Mouse (Mus musculus) urinary bladder, postnatal 25 days (tissue): ENCODE results near the gene Slc4a8.
"Not testable (repeated sequence)": the region's sequence is repeated elsewhere in the genome, so short reads cannot be mapped to it uniquely, and the experiment has no call there.

Source experiments
- DNase-seq: peaks from one replicate; pipeline ENCODE4 v3.0.0; 2022; ENCODE audit warnings: low spot score

Gene Slc4a8

DNA sequence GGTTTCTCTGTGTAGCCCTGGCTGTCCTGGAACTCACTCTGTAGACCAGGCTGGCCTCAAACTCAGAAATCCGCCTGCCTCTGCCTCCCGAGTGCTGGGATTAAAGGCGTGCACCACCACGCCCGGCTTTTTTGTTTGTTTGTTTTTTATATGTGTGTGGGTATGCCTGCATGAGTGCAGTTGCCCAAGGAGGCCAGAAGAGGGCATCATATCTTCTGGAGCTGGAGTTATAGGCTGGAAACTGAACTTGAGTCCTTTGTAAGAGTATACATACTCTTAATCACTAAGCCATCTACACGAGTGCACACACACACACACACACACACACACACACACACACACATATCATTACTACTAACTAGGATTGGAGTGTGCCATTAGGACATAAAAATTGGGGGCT lies 12.3 kb downstream of the Slc4a8 start:
- not testable (repeated sequence) for DNase-seq

DNA sequence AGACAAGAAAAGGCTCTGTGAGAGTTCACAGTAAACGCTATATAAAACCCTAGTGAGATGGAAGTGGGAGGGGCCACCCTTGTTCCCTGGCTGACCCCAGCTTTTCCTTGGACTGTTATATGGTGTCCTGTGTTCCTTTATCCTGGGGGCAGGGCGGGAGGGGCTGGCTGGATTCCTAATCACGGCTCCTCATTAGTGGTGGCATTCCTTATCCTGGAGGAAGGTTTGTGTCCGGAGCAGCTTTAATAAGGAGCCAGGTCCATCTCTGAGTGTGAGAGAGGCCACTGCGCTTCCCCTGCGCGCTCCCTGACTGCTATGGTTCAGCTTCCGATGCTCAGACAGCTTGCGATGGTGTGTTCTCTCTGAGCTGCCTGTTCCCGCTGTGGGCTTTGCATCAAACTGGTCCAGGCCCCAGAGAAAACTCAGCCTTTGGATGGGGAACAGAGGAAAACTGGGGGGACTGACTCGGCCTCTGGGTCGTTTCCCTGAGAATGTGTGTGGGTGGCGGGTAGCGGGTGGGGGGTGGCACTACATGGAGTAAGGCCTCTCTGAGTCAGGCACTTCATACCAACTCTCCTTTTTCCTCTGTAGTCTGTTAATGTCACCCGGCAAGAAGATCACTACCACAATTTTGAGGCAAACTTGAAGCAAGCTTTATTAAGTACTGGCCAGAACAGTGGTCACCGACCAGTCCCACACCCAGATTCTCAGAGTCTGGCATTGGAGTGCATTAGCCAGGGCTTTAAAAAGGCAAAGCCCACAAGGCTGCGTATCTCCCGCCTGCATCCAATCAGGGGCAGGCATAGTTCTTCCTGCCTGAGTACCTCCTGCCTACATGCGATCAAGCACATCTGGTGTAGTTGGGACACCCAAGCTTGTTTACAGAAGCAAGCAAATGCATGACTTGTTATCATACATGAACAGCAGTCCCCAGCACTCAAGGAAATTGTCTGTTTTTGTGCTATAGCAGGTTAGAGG lies 13.9 kb downstream of the Slc4a8 start:
- no peak for DNase-seq

DNA sequence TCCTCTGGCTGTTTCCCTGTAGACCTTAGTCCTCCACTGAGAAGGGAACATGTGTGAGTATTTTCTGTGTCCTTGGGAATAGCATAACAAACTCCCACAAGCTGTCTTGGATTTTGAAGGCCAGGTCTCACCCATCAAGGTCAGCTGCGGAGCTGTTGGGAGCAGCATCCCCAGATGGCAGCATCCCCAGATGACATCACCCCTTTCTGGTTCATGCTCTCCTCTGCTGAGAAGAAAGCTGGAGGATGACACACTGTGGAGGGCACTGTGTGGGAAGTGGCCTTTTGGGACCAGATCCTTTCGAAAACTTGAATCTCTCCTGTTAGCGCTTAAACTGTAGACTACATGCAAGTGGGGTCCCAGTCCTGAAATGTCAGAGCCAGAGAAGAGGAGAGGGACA lies 14.9 kb downstream of the Slc4a8 start:
- DNase-seq: no peak

DNA sequence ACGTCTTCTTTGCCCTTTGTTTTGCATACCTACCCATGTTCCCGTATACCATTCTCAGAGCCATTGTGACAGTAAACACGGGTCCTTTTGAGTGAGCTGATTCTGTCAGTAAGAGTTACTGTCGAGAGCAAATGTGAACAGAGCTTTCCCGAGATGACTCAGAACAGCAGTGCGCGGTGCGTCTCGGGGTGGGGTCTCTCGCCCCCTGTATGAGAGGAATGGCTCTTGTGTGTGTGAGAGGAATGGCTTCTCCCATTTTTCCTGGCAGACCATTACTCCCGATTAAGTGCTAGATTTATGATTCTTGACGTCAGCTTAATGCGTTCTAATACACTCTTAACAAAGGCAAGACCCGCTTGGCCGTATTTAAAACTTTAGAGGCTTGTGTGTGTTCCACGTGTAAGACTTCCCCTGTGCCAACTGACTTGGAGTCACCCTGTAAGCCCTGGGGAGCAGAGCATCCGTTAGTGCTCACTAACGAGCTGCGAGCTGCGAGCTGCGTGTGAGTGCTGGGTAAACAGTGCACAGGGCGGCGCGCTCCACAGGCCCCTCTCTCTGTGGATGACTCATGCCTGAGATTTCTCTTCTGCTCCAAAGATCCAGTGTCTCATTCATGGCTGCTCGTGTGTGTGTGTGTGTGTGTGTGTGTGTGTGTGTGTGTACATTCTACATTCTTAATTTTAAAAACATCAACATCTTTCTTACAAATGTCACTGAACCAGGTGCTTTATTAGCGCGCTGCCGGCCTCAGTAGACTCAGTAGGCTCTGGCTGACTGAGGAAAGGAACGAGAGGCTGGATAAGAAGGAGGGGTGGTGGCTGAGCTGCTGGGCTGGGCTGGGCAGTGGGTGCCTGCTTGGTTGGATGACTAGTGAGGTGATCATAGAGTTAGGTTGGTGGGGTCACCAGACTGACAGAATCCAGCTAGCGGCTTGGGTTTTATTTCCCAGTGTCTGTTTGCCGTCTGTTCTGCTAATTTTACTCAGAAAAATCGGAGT lies 15.8 kb downstream of the Slc4a8 start:
- peak; percentile 45 for DNase-seq

DNA sequence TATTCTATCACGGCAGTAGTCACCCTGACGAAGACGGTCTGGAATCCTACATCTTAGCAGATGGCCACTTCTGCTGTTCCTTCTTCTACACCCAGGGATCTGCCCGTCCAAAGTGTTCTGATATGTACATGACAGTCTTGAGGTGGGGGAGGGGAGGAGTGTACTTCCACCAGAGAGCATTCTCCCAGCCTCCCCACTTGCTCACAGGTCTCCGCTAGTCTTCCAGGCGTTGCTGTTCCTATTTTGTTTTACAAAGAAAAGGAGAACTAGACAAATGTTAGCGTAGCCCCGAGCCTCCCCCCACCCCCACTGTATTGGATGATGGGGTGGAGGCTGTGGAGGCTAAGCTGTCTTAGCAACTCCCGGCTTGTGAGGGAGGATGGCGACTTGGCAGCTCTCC lies 18.3 kb downstream of the Slc4a8 start:
- no peak for DNase-seq

DNA sequence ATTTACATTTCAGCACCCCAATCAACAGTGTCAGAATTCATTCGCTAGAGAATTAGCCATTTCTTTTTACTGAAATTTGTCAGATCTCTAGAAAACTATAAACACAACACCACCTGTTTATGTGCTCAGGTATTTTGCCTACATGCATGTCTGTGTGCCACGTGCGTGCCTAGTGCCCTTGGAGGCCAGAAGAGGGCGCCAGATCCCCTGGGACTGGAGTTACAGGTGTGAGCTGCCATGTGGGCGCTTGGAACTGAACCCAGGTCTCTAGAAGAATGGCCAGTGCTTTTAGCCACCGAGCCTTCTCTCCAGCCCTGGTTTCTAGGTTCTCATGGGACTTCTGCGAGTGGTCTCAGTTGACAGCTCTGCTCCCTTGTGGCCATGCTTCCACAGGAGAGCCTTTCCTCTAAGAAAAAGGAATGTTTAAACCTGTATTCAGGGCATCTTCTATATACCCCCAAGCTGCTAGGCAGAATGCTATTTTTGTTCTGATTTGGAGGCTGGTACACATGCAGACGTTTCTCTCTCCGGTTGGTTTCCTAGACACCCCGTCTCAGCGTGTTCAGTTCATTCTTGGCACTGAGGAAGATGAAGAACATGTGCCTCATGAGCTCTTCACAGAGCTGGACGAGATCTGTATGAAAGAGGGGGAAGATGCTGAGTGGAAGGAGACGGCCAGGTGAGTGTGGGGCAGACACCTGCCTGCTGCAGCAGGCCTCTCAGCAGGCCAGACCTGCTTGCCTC lies 21.9 kb downstream of the Slc4a8 start:
- DNase-seq: no peak

DNA sequence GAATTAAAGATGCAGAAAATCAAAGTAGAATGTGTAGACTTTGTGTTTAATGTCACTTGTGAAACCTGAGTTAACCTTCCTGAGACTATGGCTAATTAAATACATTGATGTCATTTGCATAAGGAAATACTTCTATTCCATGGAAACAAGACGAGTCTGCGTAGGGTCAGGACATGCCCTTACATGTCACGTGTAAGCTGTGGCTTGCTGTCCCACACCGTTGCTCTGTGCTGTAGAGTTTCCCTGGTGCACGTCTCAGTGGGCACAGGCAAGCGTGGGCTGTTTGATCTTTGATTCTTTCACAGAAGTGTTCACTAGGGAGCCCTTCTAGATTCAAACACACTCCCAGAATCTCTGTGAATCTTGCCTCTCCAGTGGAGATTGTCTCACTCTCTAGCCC lies 28.7 kb downstream of the Slc4a8 start:
- DNase-seq: no peak

DNA sequence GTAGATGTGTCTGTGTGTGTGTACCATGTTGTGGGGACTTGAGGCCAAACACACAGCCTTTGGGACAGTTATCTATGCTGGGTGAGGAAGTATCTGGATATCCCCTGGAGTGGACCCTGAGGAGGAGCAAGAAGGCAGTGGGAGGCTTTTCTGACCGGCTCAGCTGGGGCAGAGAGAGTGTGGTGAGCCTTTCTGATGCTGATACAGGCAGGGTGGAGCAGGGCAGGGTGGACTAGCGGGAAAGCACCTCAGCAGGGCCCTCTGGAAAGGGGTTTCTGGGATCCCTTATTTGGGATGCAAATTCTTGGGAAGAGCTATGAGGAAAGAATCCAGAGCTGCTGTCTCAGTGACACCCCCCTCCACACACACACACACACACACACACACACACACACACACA lies 30.8 kb downstream of the Slc4a8 start:
- no peak for DNase-seq

DNA sequence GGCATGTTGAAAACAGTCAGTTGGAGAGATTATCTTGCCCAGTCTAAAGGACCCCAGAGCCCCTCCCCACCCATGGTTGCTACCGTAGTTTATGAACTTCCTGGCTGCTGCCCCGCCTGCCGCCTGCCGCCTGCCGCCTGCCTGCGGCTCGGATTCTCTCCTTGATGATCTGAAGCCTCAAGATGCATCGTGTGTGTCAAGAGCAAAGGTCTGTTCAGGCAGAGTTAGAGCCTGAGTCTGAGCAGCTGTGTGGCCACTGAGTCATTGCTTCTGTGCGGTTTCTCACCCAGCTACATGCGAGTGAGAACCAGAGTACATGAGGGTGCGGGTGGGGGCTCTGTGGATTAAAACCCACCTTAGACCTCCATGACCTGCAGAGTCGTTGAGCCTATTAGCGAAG lies 39.4 kb downstream of the Slc4a8 start:
- DNase-seq: no peak

DNA sequence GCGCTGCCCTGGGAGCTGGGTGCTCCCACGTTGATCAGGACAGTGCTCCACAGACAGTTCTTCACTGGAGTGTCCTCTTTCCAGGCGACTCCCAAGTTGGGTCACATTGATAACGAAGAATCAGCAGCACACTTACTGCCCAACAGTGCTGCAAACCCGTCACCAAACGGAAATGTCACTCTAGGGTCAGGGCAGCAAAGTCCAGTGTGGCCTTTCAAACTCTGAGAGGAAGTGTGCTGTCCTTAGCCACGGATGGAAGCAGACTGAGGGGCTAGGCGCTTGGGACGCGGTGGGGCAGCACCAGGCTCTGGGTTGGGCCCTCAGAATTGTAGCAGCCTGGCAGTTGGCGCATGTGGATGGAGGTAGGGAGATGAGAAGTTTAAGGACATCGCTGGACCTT lies 46.5 kb downstream of the Slc4a8 start:
- DNase-seq: no peak

DNA sequence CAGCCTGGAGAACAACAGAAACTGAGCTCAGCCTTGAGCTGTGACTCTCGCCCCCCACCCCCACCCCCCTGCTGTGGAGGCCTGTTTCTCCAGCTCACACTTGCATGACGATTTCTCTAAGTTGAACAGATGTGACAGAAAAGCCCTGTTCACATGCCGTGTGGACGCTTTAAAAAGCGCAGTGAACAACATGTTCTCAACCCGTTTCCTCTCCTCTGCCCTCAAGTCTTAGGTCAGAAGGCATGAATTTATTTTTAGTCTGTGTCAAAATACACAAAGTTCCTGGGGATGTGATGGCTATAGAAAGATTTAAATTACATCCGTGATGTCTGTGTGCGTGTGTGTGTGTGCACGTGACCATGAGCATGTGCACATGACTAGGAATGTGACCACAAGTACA lies 46.9 kb downstream of the Slc4a8 start:
- DNase-seq: no peak

DNA sequence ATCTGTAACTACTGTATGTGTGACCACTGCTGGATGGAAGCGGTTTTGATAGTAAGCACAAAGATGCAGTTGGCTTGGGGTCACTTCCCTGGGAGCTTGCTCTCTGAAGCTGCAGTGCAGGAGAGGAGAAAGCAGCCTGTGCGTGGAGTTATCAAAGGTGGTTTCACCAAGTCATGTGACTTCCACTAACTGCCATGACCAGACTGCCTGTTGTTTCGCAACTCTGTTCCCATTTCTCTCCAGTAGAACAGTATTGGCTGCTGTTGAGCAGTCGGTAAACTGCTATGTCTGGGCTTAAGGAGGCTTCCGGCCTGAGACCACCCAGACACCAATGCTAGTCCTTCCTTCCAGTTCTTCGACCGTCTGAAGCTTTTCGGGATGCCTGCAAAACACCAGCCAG lies 48.7 kb downstream of the Slc4a8 start:
- DNase-seq: no peak

DNA sequence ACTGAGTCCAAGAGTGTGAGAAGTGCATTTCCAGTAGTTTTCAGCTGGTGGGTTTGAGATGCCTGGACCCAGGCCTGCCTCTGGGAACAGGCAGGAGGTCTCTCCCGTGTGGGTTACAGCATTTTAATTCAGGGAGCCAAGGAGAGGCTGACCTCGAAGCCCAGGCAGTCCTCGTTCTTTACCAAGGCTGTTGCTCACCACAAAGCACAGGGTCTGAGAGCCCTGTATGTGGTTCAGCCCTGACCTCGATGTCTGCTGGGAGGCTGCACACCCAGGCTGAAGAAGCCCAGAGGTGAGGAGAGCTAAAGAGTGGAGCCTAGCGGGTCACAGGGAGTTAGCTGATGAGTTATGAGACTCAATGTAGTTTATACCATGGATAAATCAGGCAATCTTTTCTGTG lies 52.0 kb downstream of the Slc4a8 start:
- DNase-seq: no peak

DNA sequence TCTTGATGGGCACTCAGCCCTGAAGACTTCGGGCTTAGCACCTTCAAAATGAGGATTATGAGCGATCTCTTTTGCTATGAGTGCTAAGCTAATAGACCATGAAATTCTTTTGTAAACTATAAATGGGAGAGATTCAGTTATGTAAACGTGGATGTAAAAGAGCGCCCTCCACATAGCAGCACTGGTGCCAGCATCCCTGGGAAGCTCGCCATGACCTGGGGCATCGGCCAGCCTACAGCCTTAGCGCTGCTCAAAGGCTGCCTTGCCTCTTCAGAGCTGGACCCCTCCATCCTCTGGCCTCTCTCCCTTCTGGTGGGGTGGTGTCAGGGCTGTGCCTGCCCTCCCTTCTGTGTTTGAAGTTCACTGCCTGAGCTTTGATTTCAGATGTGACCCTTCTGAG lies 52.5 kb downstream of the Slc4a8 start:
- DNase-seq: no peak

DNA sequence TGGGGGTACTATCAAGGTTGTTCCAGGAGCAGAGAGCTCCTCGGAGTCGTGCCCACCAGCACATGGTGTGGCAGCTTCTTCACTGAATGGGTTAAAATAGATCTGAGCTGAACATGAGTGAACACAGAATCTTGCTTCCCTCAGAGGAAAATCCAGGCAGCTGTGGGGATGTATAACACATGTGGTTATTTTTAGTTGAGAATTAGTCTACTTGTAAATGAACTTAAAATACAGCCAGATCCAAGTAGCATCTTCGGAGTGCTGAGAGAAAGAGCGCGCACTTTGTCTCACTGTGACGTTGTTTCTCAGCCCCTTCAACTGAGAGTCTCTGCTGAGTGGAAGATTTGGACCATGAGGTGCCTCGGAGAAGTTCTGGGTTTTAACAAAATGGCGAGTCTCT lies 53.8 kb downstream of the Slc4a8 start:
- no peak for DNase-seq

DNA sequence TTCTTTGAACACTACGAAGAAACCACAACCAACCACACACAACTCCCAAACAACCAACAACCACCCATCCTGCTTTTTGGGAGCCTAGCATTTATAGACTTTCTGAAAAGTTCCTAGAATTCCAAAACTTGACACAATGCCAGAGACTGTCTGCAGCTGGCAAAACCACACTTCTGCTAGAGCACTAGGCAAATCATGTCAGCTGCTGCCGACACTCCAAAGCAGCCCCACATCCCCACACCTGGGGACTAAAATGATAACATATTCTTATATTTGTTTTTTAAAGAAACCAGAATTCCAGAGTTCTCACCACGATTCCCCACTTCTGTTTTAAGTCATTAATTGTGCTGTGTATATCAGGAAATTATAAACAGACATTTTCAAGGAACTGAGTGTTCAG lies 57.3 kb downstream of the Slc4a8 start:
- no peak for DNase-seq

DNA sequence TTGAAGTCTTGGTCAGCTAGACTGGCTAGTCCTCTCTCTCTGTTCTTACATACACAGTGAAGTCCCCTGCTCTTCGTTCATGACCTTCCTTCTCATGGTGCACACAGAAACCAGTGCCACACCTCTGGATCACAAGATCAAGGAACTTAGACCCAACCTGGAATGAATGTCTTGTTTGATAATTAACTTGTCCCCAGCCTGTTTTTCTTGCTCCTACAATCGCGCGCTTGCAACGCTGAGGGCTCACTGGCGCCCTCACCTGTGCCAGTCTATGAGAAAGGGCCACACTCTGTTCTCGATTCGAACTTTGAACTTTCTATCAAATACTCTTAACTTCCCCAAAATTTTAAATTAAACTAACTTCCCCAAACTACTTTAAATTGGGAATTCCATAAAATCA lies 60.3 kb downstream of the Slc4a8 start:
- DNase-seq: peak; percentile 44

DNA sequence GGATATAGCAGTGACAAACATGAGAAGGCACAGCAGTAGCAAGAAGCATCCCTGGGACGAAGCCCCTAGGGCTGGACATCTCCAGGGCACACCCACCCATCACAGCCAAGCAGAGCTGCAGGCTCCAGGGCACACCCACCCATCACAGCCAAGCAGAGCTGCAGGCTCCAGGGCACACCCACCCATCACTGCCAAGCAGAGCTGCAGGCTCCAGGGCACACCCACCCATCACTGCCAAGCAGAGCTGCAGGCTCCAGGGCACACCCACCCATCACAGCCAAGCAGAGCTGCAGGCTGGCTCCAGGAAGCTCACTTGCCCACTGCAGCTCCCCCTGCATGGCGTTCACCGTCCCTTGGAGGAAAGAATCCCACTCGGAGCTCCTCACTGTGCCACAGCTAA lies 60.8 kb downstream of the Slc4a8 start:
- not testable (repeated sequence) for DNase-seq

DNA sequence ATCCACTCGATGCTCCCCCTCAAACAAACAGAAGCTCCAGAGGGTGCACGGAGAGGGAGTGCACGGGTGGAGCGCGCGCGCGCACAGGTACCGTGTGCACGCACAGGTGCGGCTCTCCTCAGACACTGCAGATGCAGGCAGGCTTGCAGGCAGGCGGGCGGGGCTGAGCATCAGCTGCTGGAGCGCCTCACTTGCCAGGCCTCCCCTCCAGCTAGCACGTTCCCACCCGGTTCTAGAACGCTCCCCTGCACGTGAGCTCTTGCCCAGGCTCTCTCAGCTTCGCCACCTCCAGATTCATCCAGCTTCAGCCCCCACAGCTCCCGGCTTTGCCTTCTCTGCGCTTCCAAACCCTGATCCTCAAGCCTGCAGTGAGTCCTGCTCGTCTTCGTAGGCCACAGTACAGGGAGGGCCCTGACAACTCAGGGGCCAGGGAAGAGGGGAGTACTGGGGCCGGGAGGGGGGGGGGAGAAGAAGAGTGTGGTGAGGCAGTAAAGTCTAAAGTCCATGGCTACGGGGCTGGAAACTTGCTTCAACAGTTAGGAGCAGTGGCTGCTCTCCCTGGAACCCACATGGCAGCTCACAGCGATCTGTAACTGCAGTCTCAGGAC lies 63.8 kb downstream of the Slc4a8 start:
- DNase-seq: no peak

DNA sequence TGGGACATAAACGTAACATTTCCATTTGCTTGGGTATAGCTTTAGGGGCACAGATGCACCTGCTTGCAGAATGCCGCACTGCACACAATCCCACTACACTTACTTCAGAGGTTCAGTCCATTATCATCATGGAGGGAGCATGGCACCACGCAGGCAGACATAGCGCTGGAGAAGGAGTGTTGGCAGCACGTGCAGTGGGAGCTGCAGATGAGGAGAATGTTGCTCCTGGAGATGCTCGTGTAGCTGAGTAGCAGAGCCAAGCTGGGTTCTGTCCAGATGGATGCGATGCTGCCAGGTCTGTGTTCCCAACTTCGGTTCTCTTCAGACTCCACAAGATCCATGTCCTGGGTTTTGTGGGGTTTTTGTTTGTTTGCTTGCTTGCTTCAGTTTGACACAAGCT lies 64.5 kb downstream of the Slc4a8 start:
- DNase-seq: no peak

DNA sequence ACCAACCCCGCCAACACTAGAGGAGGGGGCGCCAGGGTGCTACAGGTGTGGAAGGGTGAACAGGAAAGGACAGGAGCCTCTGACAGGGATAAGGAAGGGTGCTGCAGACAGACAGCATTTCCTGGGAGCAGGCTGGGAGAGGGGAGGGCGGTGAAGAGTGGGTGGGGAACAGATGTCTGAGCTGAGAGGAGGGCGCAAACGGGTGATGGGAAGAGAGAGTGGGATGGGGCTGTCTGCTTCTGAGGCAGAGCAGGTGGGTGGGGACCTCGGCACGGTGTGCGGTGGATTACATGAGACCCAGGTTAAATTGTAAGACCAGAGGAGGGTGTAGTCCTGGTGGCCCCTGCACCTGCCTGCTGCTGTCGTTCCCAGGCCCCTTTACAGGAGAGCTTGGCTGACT lies 68.2 kb downstream of the Slc4a8 start:
- DNase-seq: no peak

DNA sequence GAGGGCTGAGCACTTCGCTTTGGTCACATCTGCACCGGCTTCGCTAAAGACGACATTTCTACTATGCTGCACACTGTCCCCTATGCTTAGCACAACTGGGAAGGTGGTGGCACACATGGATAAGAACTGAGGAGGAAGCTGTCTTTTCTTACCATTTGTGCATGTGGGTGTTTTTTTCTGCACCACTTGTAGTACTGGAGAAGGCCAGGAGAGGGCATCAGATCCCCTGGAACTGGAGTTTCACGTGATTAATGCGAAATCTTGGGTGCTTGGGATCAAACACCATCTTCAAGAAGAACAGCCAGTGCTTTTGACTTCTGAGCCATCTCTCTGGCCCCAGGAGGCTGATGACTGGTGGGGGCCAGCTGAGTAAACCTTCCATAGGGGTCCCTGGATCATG lies 69.1 kb downstream of the Slc4a8 start:
- DNase-seq: no peak
